Mouse (Mus musculus): Measurements from ENCODE around the gene Kdm5a. TPM values are rescaled to one million over a fixed set of nuclear protein-coding genes. Genes with fewer than 3 reads are reported as not detected.
A peak's percentile ranks its signal among the peaks of the same experiment; 100 is the strongest.

Gene Kdm5a
- total RNA-seq (2021), result 10 to 100 TPM; 28.5 to 33.9 TPM

GRCm38 (mm10) chr6:120363688-120364522, at the start of gene Kdm5a, which contains the start of gene Ccdc77:
TSS of gene Kdm5a (plus strand) at chr6:120364124.
TSS of gene Ccdc77 (minus strand) at chr6:120364374.
- intact Hi-C loops (cut with DNase I), result no loop called here

GRCm38 (mm10) chr6:120318303-120318940, 45.5 kb upstream of the Kdm5a start:
- no peak for DNase-seq (ENCODE audit: low spot score)
- intact Hi-C loops (cut with DNase I), result no loop called here

More at GRCm38 (mm10) chr6:120363688-120364522, at the start of gene Kdm5a, which contains the start of gene Ccdc77:
- DNase-seq (ENCODE audit: low spot score), result peak; percentile 88

GRCm38 (mm10) chr6:120319129-120319528, 44.8 kb upstream of the Kdm5a start:
- no peak for DNase-seq (ENCODE audit: low spot score)
- intact Hi-C loops (cut with DNase I), result no loop called here

- intact Hi-C loops (cut with DNase I), result loop anchor here (5.0 to 10.0 kb wide), 2 partner anchors 316 to 538 kb away; no protein-coding TSS in a partner anchor
- DNase-seq (ENCODE audit: low spot score), result no peak
Measured at GRCm38 (mm10) chr6:120320369-120320768, 43.6 kb upstream of the Kdm5a start.

DNA sequence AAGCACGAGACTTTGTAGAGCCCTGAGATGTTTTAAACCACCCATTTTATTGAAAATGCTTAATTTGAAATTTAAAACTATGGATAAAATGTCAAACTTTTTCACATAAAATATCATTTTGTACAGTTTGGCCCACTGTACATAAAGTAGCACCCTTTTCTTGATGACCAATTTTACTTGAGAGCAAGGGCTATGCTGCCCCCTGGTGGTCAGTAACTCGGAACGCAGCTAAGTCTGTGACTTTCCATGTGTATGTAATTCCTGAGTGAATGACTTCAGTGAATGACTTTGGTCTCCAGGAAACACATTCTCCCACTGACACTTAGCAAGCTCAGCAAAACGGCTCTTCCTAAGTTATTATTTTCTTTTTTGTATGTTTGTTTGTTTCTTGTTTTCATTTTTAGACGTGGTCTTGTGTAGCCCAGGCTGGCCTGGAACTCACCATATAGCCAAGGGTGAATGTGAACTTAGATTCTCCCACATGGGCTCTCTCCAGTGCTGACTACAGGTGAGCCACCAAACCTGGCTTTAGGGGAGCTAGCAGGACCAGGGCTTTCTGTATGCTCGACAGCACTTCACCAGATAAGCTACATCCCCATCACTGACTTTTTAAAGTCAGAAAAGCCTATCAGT, 39.5 kb upstream of the Kdm5a start:
- intact Hi-C loops (cut with DNase I), result loop anchor here (1.0 to 10.0 kb wide), 3 partner anchors 102 to 542 kb away; no protein-coding TSS in a partner anchor
- DNase-seq (ENCODE audit: low spot score), result peak; percentile 16

DNA sequence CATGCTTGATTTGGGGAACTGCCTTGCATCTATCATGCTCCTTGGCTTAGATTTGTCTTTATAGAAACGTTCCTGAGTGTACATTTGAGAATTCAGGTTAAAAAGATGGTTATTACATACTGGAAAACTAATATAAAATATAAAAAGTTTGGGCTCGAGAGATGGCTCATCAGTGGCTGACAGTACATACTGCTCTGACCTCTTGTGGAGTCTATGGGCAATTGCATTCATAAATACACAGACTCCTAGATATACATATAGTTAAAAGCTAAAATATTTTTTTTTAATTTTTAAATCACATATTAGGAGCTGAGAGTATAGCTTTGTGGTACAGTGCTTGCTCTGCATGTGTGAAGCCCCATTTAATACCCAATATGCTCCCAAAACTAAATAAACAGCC, 31.6 kb upstream of the Kdm5a start:
- intact Hi-C loops (cut with DNase I), result no loop called here
- DNase-seq (ENCODE audit: low spot score), result no peak

DNA sequence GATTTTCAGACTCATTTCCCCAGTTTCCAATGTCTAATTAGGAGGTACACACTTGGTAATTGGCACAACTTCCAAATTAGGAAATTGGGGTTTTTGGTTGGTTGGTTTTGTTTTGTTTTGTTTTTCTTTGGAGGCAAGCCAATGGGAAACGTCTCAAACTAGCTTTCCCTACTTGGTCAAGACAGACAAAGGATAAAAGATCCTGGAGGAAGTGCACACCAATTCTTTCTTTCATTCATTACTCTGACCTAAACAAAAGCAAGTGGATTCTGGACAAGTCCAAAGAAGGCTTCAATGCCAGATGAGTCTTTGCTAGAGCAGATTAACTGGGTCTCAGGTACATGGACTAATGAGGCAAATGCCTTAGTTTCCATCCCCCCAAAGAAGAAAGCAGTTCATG, 19.9 kb upstream of the Kdm5a start:
- intact Hi-C loops (cut with DNase I), result no loop called here
- no peak for DNase-seq (ENCODE audit: low spot score)

- intact Hi-C loops (cut with DNase I), result no loop called here
- DNase-seq (ENCODE audit: low spot score), result no peak
Measured at GRCm38 (mm10) chr6:120349018-120349417, 14.9 kb upstream of the Kdm5a start.

DNA sequence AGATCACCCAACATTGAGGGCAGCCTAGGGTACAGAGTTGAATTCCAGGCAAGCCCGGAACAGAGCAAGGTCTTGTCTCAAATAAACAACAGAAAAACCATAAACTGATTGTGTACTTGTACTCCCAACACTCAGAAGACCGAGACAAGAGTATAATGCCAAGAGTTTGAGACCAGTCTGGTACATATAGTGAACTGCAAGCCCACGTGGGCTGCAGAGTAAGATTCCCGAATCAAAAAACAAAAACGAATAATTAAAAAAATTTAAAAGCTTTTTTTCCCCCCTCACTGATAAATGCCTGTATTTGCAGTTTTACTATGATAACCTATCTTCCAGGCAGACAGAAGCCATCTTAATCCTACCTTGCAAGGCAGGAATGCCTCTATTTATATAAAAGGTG, 7.4 kb upstream of the Kdm5a start:
- intact Hi-C loops (cut with DNase I), result no loop called here
- DNase-seq (ENCODE audit: low spot score), result no peak

- peak; percentile 78 for DNase-seq (ENCODE audit: low spot score)
- intact Hi-C loops (cut with DNase I), result no loop called here
Measured at GRCm38 (mm10) chr6:120356951-120357945, 6.7 kb upstream of the Kdm5a start.

DNA sequence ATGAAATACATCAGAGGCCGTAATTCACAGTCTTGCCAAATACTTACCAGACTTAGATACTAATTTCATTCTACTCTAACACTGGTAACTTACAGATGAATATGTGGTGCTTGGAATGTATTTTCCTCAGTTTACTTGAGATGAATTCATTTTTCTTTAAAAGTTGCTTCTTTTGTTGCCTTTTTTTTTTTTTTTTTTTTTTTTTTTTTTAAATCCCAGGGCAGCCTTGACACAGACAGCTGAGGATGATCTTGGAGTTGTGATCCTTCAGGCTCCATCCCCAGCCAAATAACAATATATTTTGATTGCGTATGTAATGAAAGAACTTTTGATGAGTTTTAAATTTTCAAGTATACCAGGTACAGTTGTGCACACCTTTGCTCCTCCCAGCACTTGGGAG, 1.8 kb upstream of the Kdm5a start:
- intact Hi-C loops (cut with DNase I), result no loop called here
- DNase-seq (ENCODE audit: low spot score), result no peak

DNA sequence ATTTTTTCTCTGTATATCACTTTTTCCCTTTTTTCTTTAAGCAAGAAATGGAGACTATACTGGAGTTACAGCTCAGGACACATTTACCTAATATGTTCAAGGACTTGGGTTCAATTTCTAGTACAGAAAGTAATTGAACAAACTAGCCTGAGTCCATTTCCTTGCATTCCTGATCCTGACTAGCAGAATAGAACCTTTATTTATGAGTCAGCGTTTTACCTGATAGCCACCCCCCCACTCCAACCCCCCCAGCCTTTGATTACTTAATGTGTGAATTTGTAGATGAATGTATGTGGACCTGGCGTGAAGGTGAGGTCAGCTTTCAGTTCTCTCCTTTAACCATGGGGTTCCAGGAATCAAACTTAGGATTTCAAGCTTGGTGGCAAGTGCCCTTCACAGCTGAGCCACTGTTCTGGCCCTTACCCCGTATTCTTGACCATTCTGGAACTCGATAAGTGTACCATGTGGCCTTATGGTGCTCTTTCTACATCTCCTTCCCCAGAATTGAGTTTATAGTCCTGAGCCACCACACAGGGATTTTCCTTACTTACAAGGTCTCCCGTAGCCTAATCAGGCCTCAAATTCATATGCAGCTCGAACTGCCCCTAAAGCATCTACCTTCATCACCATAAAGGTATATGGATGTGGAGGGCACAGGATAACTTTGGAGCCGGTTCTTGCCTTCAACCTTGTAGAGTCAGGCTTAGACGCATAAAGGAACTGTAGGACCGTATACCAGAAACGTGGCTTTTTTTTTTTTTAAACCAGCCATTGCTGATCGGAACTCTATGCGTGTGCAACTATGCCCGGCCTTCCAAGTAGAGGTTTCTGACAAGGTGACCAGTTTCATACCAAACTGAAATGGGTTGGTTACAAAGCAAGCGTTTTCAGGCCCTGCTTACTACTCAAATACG, 893 bp upstream of the Kdm5a start:
- DNase-seq (ENCODE audit: low spot score), result no peak
- intact Hi-C loops (cut with DNase I), result no loop called here

DNA sequence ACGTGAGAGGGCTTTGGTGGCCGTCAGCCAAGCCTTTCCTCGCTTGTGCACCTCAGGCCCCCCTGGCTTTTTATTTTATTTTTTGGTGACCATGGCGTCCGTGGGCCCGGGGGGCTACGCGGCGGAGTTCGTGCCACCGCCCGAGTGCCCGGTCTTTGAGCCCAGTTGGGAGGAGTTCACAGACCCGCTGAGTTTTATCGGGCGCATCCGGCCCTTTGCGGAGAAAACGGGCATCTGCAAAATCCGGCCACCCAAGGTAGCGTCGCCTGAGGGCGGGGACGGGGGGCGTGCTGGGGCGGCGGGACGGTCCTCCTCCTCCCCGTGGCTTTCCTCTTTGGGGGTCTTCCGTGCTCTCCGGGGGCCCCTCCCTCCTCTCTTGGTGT, 590 bp downstream of the Kdm5a start:
- no peak for DNase-seq (ENCODE audit: low spot score)

DNA sequence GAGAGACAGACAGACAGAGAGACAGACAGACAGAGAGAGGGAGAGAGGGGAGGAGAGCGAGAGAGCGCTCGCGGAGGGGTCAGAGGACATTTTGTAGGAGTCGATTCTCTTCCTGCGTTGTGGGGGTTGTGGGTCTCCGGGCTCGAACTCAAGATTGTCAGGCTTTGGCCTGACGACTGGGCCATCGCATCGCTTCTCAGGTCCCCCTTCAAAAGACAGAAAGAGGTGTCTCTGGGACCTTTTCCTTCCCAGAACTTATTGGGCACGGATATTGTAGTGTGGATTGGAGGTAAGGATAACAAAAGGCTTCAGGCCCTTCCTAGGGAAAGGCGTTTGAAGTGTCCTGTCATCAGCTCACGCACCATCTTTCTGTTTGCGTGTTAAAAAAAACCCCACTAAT, 1.1 kb downstream of the Kdm5a start:
- DNase-seq (ENCODE audit: low spot score), result no peak
- intact Hi-C loops (cut with DNase I), result no loop called here

More for the DNA sequence above, 590 bp downstream of the Kdm5a start:
- intact Hi-C loops (cut with DNase I), result no loop called here

GRCm38 (mm10) chr6:120376736-120377135, 12.8 kb downstream of the Kdm5a start:
- intact Hi-C loops (cut with DNase I), result no loop called here
- no peak for DNase-seq (ENCODE audit: low spot score)

DNA sequence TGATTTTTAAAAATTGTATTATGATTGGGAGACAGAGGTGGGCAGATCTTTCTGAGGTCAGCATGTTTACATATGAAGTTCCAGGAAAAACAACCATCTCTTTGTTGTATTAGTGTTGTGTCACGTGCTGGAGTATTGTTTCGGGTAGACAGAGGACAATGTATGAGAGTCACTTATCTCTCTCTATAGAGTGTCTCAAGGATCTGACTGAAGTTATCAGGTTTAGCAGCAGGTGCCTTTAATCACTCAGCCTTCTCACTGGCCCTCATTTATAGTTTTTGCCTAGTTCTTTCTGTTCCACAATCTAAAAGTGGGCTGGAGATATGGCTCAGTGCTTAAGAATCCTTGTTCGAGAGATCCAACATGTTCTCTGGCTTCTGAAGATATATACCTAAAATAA, 26.1 kb downstream of the Kdm5a start:
- no peak for DNase-seq (ENCODE audit: low spot score)
- intact Hi-C loops (cut with DNase I), result no loop called here

DNA sequence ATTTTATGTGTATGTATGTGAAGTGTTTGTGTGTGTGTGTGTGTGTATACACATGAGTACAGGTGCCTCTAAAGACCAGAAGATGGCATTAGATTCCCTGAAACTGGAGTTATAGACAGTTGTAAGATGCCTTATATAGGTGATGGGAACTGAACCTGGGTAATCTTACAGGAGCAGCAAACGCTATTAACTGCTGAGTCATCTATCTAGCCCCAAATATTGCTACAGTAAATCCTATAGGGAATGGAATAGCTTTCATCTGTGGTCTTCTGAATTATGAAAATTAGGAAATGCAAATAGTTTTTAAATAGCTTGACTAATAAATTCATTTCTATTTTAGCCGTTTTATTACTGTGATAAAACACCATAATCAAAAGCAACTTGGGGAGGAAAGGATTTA, 28.9 kb downstream of the Kdm5a start:
- intact Hi-C loops (cut with DNase I), result no loop called here
- DNase-seq (ENCODE audit: low spot score), result no peak

DNA sequence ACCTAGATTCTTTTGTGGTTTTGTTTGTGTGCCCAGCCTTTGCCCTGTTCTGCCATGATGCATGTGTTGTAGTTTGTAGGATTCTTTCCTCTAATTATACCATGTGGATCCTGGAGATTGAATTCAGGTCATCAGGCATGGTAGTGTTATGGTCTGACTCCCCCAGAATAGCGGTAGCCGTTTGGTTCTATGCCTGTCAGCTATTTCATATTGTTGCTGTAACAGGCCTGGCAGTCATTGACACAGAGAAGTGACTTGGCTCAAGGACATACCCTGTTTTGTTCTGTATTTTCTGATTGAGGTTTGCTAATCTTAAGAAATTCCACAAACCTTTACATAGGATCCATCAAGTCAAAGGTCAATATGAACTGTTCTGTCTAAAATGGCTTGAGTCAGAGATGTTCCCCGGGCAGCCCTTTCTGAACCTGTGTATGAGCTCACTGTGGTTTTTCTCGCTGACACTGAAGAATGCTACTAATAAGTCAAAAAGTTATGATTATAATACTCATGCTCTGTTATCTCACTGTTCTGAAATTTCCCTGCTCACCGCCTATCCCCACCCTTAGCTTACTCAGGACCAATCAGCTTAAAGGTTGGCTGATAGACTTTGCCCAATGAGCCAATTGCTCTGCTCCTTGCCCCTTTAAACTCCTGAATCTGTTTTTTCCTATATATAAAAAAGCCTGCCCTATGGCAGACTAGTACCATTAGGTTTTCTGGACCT, 31.9 kb downstream of the Kdm5a start:
- no peak for DNase-seq (ENCODE audit: low spot score)
- intact Hi-C loops (cut with DNase I), result no loop called here

Data from heart, postnatal 25 days (tissue).